Mouse (Mus musculus) thymus, adult 2 months (tissue): ENCODE results near the gene Smim5. TPM values are rescaled to one million over a fixed set of nuclear protein-coding genes. Genes with fewer than 3 reads are reported as not detected.

Source experiments
- DNase-seq: peaks from one replicate; pipeline ENCODE4 v3.0.0; 2021
- H3K27ac ChIP-seq: fragments of 200-500 bp; 2 replicates; pipeline ENCODE4 v1.5.1; 2012; ENCODE audit warnings: low read length, control low read depth; ENCODE audit not compliant: control insufficient read depth, insufficient read depth
- H3K27me3 ChIP-seq: fragments of 200-500 bp; 2 replicates; pipeline ENCODE4 v1.6.1; 2012; ENCODE audit warnings: mild to moderate bottlenecking, low read length, moderate library complexity, mixed read lengths; ENCODE audit not compliant: control insufficient read depth, insufficient read depth
- H3K36me3 ChIP-seq: fragments of 200-500 bp; 2 replicates; pipeline ENCODE4 v1.6.1; 2012; ENCODE audit warnings: mild to moderate bottlenecking, low read length, moderate library complexity; ENCODE audit not compliant: control insufficient read depth, insufficient read depth
- H3K4me1 ChIP-seq: fragments of 200-500 bp; replicated peaks from 2 replicates; pipeline ENCODE4 v1.6.1; 2012; ENCODE audit warnings: low read length; ENCODE audit not compliant: control insufficient read depth, insufficient read depth
- H3K4me3 ChIP-seq: fragments of 200-500 bp; 2 replicates; pipeline ENCODE4 v1.5.1; 2012; ENCODE audit warnings: mild to moderate bottlenecking, low read length, control low read depth, moderate library complexity; ENCODE audit not compliant: control insufficient read depth, insufficient read depth
- CTCF ChIP-seq: fragments of 200-500 bp; IDR thresholded peaks from 2 replicates; pipeline ENCODE4 v1.5.1; 2012; ENCODE audit warnings: mild to moderate bottlenecking, control low read depth, low read length, moderate library complexity, borderline replicate concordance; ENCODE audit not compliant: control insufficient read depth, poor library complexity, insufficient read depth; ENCODE audit errors: extremely low read depth
- POLR2A ChIP-seq: fragments of 200-500 bp; IDR thresholded peaks from 2 replicates; pipeline ENCODE4 v1.6.1; 2012; ENCODE audit warnings: mild to moderate bottlenecking, low read length, control low read depth, moderate library complexity; ENCODE audit not compliant: control insufficient read depth, poor library complexity, insufficient read depth; ENCODE audit errors: extremely low read depth
- WGBS: fragments of 180-500 bp; shearing (Covaris S2); methylation state at CpG from one replicate; pipeline ENCODE4 v1.1.7; 2018; 5-methylcytosine and 5-hydroxymethylcytosine counted together
- polyA plus RNA-seq: library from polyadenylated mRNA; depleted of rRNA; stranded (reverse); fragments of >200 nt; gene quantifications from 2 replicates; pipeline ENCODE4 v1.2.3, GENCODE M21; 2012; rRNA removed

Gene Smim5
- polyA plus RNA-seq, 1 experiment = 9.5 TPM

DNA sequence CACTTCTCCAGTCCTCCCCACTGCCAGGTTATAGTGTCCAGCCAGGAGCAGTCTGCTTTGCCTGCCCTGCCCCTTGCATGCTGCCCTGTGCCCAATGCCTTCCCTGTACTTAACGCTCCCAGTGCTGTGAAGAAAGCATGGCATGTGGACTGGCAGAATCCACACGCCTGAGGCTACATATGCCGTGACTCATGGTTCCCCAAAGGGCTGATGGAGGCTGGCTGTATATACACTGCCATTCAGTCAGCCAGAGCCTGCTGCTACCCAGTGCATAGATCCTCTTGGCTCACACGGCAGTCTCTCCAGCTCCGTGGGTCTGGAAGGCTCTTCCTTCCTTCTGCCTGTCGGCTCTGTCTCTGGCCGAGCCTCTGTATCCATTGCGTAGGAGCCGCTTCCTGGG lies 48.5 kb downstream of the Smim5 start:
- H3K4me3 ChIP-seq = no peak overlapping the region
- H3K27ac ChIP-seq = no peak overlapping the region
- H3K4me1 ChIP-seq = no peaks in the 10 kb centered on the region
- no peak for TF ChIP-seq CTCF
- no peak for TF ChIP-seq POLR2A
- no peaks in the 10 kb centered on the region for H3K27me3 ChIP-seq
- peaks cover 16% of the 10 kb centered on the region for H3K36me3 ChIP-seq
- 98% methylated on average over 9 of the region's 9 CpGs for WGBS
- no peak for DNase-seq

DNA sequence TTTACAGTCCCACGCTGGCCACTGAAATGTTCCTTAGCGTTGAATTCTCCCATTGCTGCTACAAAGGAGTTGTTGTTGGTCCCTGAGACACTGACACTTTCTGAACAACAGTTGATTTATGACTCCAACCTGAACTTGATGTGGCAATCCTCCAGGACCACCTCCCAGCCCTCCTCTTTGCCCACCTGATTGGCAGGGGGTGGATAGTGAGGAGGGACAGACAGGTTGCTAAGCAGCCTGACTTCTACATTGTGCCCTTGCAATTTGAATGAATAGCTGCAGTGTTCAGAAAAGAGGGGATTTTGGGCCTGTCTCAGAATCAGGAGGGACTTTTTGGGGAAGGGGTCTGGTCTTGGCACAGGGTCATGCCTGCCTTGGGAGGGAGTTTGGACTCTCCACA lies 51.0 kb downstream of the Smim5 start:
- 98% methylated on average over 2 of the region's 2 CpGs for WGBS
- TF ChIP-seq CTCF (no peak), POLR2A (no peak)
- H3K36me3 ChIP-seq = peaks cover 18% of the 10 kb centered on the region

DNA sequence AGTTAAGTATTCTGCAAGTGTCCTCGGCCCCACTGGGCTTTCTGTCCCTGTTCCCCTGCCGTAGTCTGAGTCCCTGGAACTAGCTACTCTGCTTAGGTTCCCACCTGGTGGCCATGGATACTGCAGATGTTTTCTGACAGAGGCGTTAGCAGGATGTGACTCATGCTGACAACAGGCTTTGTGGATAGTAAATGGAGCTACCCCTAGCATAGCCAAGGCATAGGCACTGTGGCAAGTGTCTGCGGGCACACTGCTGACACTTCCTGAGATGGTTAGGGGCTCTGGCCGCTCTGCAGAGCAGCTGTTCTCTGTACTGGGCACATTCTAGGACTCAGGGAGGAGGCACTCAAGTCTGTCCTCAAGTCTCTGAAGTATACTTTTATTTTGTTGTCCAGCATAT lies 54.9 kb downstream of the Smim5 start:
- WGBS = 82% methylated on average over 5 of the region's 5 CpGs
- Histone ChIP-seq H3K4me3 (no peak overlapping the region), H3K27me3 (no peaks in the 10 kb centered on the region), H3K4me1 (no peaks in the 10 kb centered on the region), H3K36me3 (peaks cover 35% of the 10 kb centered on the region), H3K27ac (no peak overlapping the region)
- DNase-seq = no peak
- TF ChIP-seq CTCF (no peak), POLR2A (no peak)

More for the DNA sequence above, 51.0 kb downstream of the Smim5 start:
- DNase-seq = no peak
- H3K4me1 ChIP-seq = no peaks in the 10 kb centered on the region
- H3K27ac ChIP-seq = no peak overlapping the region
- no peak overlapping the region for H3K4me3 ChIP-seq
- no peaks in the 10 kb centered on the region for H3K27me3 ChIP-seq

- WGBS = 70% methylated on average over 10 of the region's 10 CpGs
- Histone ChIP-seq H3K36me3 (peaks cover 42% of the 10 kb centered on the region), H3K4me3 (no peak overlapping the region), H3K4me1 (no peaks in the 10 kb centered on the region), H3K27ac (peak overlapping the region; percentile 10; the same call in 1 of the 2 replicates), H3K27me3 (no peaks in the 10 kb centered on the region)
- DNase-seq = no peak
- TF ChIP-seq CTCF (no peak), POLR2A (no peak)
These were observed 55.6 kb downstream of the Smim5 start for GRCm38 (mm10) chr11:115955195-115955858.

Other genes starting within 250 kb of the Smim5 start
- 81.7 and 82.8 TPM in 2 replicates for gene Grb2, start 191.4 kb upstream of the Smim5 start, polyA plus RNA-seq
- 84.7 and 91.9 TPM in 2 replicates for gene Tmem94, start 134.5 kb upstream of the Smim5 start, polyA plus RNA-seq
- gene Caskin2, start 86.3 kb upstream of the Smim5 start, polyA plus RNA-seq = 13.7 and 15.4 TPM in 2 replicates
- 31.6 and 34.3 TPM in 2 replicates for gene Tsen54, start 85.2 kb upstream of the Smim5 start, polyA plus RNA-seq
- 54.5 and 68.6 TPM in 2 replicates for gene Llgl2, start 75.9 kb upstream of the Smim5 start, polyA plus RNA-seq
- gene Myo15b, start 41.6 kb upstream of the Smim5 start, polyA plus RNA-seq = 5.4 and 6.1 TPM in 2 replicates
- 0.62 and 0.71 TPM in 2 replicates for gene Smim6, start 12.1 kb downstream of the Smim5 start, polyA plus RNA-seq
- 43.4 and 44.8 TPM in 2 replicates for gene Sap30bp, start 33.3 kb downstream of the Smim5 start, polyA plus RNA-seq
- gene Recql5, start 33.5 kb downstream of the Smim5 start, polyA plus RNA-seq = 32.4 and 34.3 TPM in 2 replicates
- gene Itgb4, start 74.7 kb downstream of the Smim5 start, polyA plus RNA-seq = 19.8 and 20.8 TPM in 2 replicates
- 110 and 133 TPM in 2 replicates for gene Galk1, start 112.8 kb downstream of the Smim5 start, polyA plus RNA-seq
- 484 and 567 TPM in 2 replicates for gene H3f3b, start 128.0 kb downstream of the Smim5 start, polyA plus RNA-seq
- gene Unk, start 130.4 kb downstream of the Smim5 start, polyA plus RNA-seq = 121 and 123 TPM in 2 replicates
- gene Unc13d, start 178.0 kb downstream of the Smim5 start, polyA plus RNA-seq = 95.3 and 98.6 TPM in 2 replicates
- 288 and 314 TPM in 2 replicates for gene Wbp2, start 187.0 kb downstream of the Smim5 start, polyA plus RNA-seq
- 27.6 and 30.0 TPM in 2 replicates for gene Trim47, start 227.2 kb downstream of the Smim5 start, polyA plus RNA-seq
- gene Trim65, start 231.2 kb downstream of the Smim5 start, polyA plus RNA-seq = 24.5 and 26.7 TPM in 2 replicates
- gene Mrpl38, start 238.9 kb downstream of the Smim5 start, polyA plus RNA-seq = 49.0 and 54.7 TPM in 2 replicates